Mouse (Mus musculus): ENCODE results near the gene Gm20517. TPM values are rescaled to one million over a fixed set of nuclear protein-coding genes. Genes with fewer than 3 reads are reported as not detected.
A peak's percentile ranks its signal among the peaks of the same experiment; 100 is the strongest.

The Gm20517 gene
- polyA plus RNA-seq, 1 experiment: 1.2 TPM

GRCm38 (mm10) chr17:47664474-47664873 is 53.1 kb downstream of the Gm20517 start:
- Histone ChIP-seq H3K4me1 (ENCODE audit: control insufficient read depth, insufficient read depth, low read length) (peaks cover 27% of the 10 kb centered on the region), H3K4me3 (ENCODE audit: insufficient read depth, low read length) (no peak overlapping the region), H3K27ac (ENCODE audit: insufficient read depth, low read depth, low read length) (no peak overlapping the region)
- TF ChIP-seq POLR2A (IDR thresholded peaks at IDR 0.05; ENCODE audit: borderline replicate concordance, low read depth, low read length): no peak
- no peak for TF ChIP-seq CTCF (IDR thresholded peaks at IDR 0.05; ENCODE audit: low read depth, low read length)

- H3K27ac ChIP-seq (ENCODE audit: insufficient read depth, low read depth, low read length): no peak overlapping the region
- TF ChIP-seq CTCF (IDR thresholded peaks at IDR 0.05; ENCODE audit: low read depth, low read length) (no peak), POLR2A (IDR thresholded peaks at IDR 0.05; ENCODE audit: borderline replicate concordance, low read depth, low read length) (no peak)
- H3K4me3 ChIP-seq (ENCODE audit: insufficient read depth, low read length): no peak overlapping the region
- peaks cover 21% of the 10 kb centered on the region for H3K4me1 ChIP-seq (ENCODE audit: control insufficient read depth, insufficient read depth, low read length)
These were observed 57.8 kb downstream of the Gm20517 start for GRCm38 (mm10) chr17:47669166-47669565.

GRCm38 (mm10) chr17:47671988-47672310 is 60.6 kb downstream of the Gm20517 start:
- Histone ChIP-seq H3K4me1 (ENCODE audit: control insufficient read depth, insufficient read depth, low read length) (peaks cover 13% of the 10 kb centered on the region), H3K4me3 (ENCODE audit: insufficient read depth, low read length) (peak overlapping the region; percentile 45)
- TF ChIP-seq CTCF (IDR thresholded peaks at IDR 0.05; ENCODE audit: low read depth, low read length) (no peak), POLR2A (IDR thresholded peaks at IDR 0.05; ENCODE audit: borderline replicate concordance, low read depth, low read length) (no peak)

GRCm38 (mm10) chr17:47672311-47673111 is 61.1 kb downstream of the Gm20517 start:
- Histone ChIP-seq H3K4me3 (ENCODE audit: insufficient read depth, low read length) (peak overlapping the region; percentile 45), H3K27ac (ENCODE audit: insufficient read depth, low read depth, low read length) (no peak overlapping the region), H3K4me1 (ENCODE audit: control insufficient read depth, insufficient read depth, low read length) (peaks cover 17% of the 10 kb centered on the region)
- TF ChIP-seq CTCF (IDR thresholded peaks at IDR 0.05; ENCODE audit: low read depth, low read length) (no peak), POLR2A (IDR thresholded peaks at IDR 0.05; ENCODE audit: borderline replicate concordance, low read depth, low read length) (no peak)

More at GRCm38 (mm10) chr17:47671988-47672310, 60.6 kb downstream of the Gm20517 start:
- no peak overlapping the region for H3K27ac ChIP-seq (ENCODE audit: insufficient read depth, low read depth, low read length)

- TF ChIP-seq CTCF (IDR thresholded peaks at IDR 0.05; ENCODE audit: low read depth, low read length) (peak; percentile 58; the same call in 1 of the 2 replicates), POLR2A (IDR thresholded peaks at IDR 0.05; ENCODE audit: borderline replicate concordance, low read depth, low read length) (no peak)
- Histone ChIP-seq H3K4me1 (ENCODE audit: control insufficient read depth, insufficient read depth, low read length) (peaks cover 11% of the 10 kb centered on the region), H3K27ac (ENCODE audit: insufficient read depth, low read depth, low read length) (no peak overlapping the region), H3K4me3 (ENCODE audit: insufficient read depth, low read length) (no peak overlapping the region)
These were observed 65.2 kb downstream of the Gm20517 start for GRCm38 (mm10) chr17:47676581-47676980.

- Histone ChIP-seq H3K4me3 (ENCODE audit: insufficient read depth, low read length) (no peak overlapping the region), H3K4me1 (ENCODE audit: control insufficient read depth, insufficient read depth, low read length) (peaks cover 9% of the 10 kb centered on the region), H3K27ac (ENCODE audit: insufficient read depth, low read depth, low read length) (no peak overlapping the region)
- no peak for TF ChIP-seq CTCF (IDR thresholded peaks at IDR 0.05; ENCODE audit: low read depth, low read length)
- no peak for TF ChIP-seq POLR2A (IDR thresholded peaks at IDR 0.05; ENCODE audit: borderline replicate concordance, low read depth, low read length)
These were observed 66.8 kb downstream of the Gm20517 start for GRCm38 (mm10) chr17:47678238-47678637.

- H3K27ac ChIP-seq (ENCODE audit: insufficient read depth, low read depth, low read length): no peak overlapping the region
- no peak overlapping the region for H3K4me3 ChIP-seq (ENCODE audit: insufficient read depth, low read length)
- H3K4me1 ChIP-seq (ENCODE audit: control insufficient read depth, insufficient read depth, low read length): peaks cover 9% of the 10 kb centered on the region
- no peak for TF ChIP-seq CTCF (IDR thresholded peaks at IDR 0.05; ENCODE audit: low read depth, low read length)
- TF ChIP-seq POLR2A (IDR thresholded peaks at IDR 0.05; ENCODE audit: borderline replicate concordance, low read depth, low read length): no peak
These were observed 67.3 kb downstream of the Gm20517 start for GRCm38 (mm10) chr17:47678702-47679101.

- Histone ChIP-seq H3K27ac (ENCODE audit: insufficient read depth, low read depth, low read length) (no peak overlapping the region), H3K4me3 (ENCODE audit: insufficient read depth, low read length) (no peak overlapping the region), H3K4me1 (ENCODE audit: control insufficient read depth, insufficient read depth, low read length) (peaks cover 4% of the 10 kb centered on the region)
- no peak for TF ChIP-seq POLR2A (IDR thresholded peaks at IDR 0.05; ENCODE audit: borderline replicate concordance, low read depth, low read length)
- no peak for TF ChIP-seq CTCF (IDR thresholded peaks at IDR 0.05; ENCODE audit: low read depth, low read length)
These were observed 71.4 kb downstream of the Gm20517 start for GRCm38 (mm10) chr17:47682836-47683235.

- TF ChIP-seq CTCF (IDR thresholded peaks at IDR 0.05; ENCODE audit: low read depth, low read length) (no peak), POLR2A (IDR thresholded peaks at IDR 0.05; ENCODE audit: borderline replicate concordance, low read depth, low read length) (no peak)
- Histone ChIP-seq H3K27ac (ENCODE audit: insufficient read depth, low read depth, low read length) (peak overlapping the region; percentile 61), H3K4me3 (ENCODE audit: insufficient read depth, low read length) (peak overlapping the region; percentile 77), H3K4me1 (ENCODE audit: control insufficient read depth, insufficient read depth, low read length) (peaks cover 12% of the 10 kb centered on the region)
These were observed 76.3 kb downstream of the Gm20517 start for GRCm38 (mm10) chr17:47687409-47688343.

GRCm38 (mm10) chr17:47688344-47688607 is 76.9 kb downstream of the Gm20517 start, which contains the start of gene Tomm6:
TSS of gene Tomm6 (minus strand) at chr17:47688386.
- Histone ChIP-seq H3K4me3 (ENCODE audit: insufficient read depth, low read length) (peak within 1 kb of the TSS; percentile 77), H3K27ac (ENCODE audit: insufficient read depth, low read depth, low read length) (peak within 1 kb of the TSS; percentile 61), H3K4me1 (ENCODE audit: control insufficient read depth, insufficient read depth, low read length) (peaks cover 14% of the 10 kb centered on the region)
- TF ChIP-seq CTCF (IDR thresholded peaks at IDR 0.05; ENCODE audit: low read depth, low read length) (no peak), POLR2A (IDR thresholded peaks at IDR 0.05; ENCODE audit: borderline replicate concordance, low read depth, low read length) (no peak)

Data from bone marrow macrophage, adult 2 months (primary cell).